Mouse (Mus musculus): ENCODE data around the gene Nat14. TPM values are rescaled to one million over a fixed set of nuclear protein-coding genes. Genes with fewer than 3 reads are reported as not detected.

Nat14 gene
- polyA plus RNA-seq, 1 experiment, result 2.2 TPM

DNA sequence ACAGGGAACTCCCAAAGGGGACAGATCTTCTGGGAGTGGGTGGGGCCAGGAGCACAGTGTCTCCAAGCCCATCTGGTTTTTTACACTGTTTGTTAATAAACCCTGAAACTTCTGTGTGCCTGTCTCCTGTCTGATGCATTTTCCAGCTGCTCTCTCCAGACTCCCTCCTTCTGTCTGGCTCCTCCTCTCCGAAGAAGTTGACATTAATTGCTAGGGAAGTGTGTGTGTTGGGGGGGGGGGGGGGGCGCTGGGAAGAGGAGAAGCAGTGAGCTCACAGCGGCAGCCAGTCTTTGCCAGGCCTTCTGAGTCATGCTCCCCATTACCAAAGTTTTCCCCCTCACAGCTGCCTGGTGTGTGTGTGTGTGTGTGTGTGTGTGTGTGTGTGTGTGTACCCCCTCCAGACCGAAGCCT is 3.1 kb downstream of the Nat14 start:
- no peak for TF ChIP-seq CTCF (IDR thresholded peaks at IDR 0.05; ENCODE audit: low read depth, low read length)
- no peak for TF ChIP-seq POLR2A (IDR thresholded peaks at IDR 0.05; ENCODE audit: insufficient read depth, low read length)
- no peak for TF ChIP-seq EP300 (IDR thresholded peaks at IDR 0.05; ENCODE audit: insufficient read depth, low read depth, low read length)
- Histone ChIP-seq H3K27me3 (ENCODE audit: control insufficient read depth, insufficient read depth, low read length, poor library complexity, severe bottlenecking) (no peaks in the 10 kb centered on the region), H3K9me3 (replicated peaks; ENCODE audit: control insufficient read depth, insufficient read depth, low read length, poor library complexity, severe bottlenecking) (no peaks in the 10 kb centered on the region), H3K4me3 (ENCODE audit: low read depth, low read length) (no peak overlapping the region), H3K27ac (ENCODE audit: insufficient read depth, low read length) (no peak overlapping the region), H3K4me1 (ENCODE audit: control insufficient read depth, insufficient read depth, low read length) (no peaks in the 10 kb centered on the region), H3K36me3 (ENCODE audit: control insufficient read depth, insufficient read depth, low read length, poor library complexity, severe bottlenecking) (no peaks in the 10 kb centered on the region), H3K9ac (ENCODE audit: low read depth, poor library complexity, severe bottlenecking) (no peak overlapping the region)

DNA sequence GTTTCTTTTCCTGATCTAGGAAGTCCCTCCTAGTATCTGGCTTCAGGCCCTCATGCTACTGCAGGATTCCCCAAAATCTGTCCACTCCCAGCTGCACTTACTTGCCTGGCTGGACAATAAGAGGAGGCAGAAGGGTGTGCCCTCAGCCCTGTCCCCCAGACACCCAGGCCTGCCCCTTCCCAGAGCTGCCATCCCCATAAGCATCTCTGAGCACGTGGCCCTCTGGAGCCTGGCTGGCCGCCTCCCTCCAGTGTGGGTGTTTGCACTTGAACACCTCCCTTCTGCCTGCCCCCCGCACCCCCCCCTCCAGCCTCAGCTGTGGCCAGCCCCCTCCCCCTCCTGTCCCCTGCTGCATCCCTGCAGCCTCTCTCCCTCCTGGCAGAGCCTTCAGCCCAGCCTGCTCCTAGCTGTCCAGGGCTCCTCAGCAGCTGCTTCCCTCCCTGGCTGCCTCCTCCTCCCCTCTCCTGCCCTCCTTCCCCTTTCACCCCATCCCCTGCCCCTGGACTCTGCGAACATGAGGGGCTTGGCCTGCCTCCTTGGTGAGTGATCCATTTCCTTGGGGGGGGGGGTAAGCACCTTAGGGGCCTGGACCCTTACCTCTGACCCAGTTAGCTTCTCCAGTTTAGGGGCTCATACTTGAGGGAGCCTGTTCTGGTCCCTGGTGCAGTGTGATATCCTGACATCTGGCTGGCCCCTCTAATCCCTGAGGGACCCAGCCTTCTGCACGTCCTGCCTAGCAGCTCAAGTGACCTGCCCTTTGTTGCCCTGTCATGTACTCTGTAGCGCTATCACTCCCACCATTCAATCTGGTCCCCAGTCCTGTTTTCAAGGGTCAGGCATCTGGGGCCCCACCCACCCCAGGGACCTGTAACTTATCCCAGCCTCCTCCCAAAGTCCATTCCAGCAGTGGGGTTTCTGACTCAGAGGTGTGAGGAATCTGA is 3.9 kb downstream of the Nat14 start, which contains the start of gene Ssc5d:
Gene Ssc5d (plus strand): TSS at position 345 of the 941 bp plus-strand sequence.
- Histone ChIP-seq H3K27ac (ENCODE audit: insufficient read depth, low read length) (no peak within 1 kb of the TSS), H3K9ac (ENCODE audit: low read depth, poor library complexity, severe bottlenecking) (no peak within 1 kb of the TSS), H3K4me3 (ENCODE audit: low read depth, low read length) (no peak within 1 kb of the TSS), H3K9me3 (replicated peaks; ENCODE audit: control insufficient read depth, insufficient read depth, low read length, poor library complexity, severe bottlenecking) (no peaks in the 10 kb centered on the region), H3K4me1 (ENCODE audit: control insufficient read depth, insufficient read depth, low read length) (no peaks in the 10 kb centered on the region), H3K36me3 (ENCODE audit: control insufficient read depth, insufficient read depth, low read length, poor library complexity, severe bottlenecking) (no peaks in the 10 kb centered on the region), H3K27me3 (ENCODE audit: control insufficient read depth, insufficient read depth, low read length, poor library complexity, severe bottlenecking) (no peaks in the 10 kb centered on the region)
- TF ChIP-seq CTCF (IDR thresholded peaks at IDR 0.05; ENCODE audit: low read depth, low read length) (no peak), POLR2A (IDR thresholded peaks at IDR 0.05; ENCODE audit: insufficient read depth, low read length) (no peak), EP300 (IDR thresholded peaks at IDR 0.05; ENCODE audit: insufficient read depth, low read depth, low read length) (no peak)

DNA sequence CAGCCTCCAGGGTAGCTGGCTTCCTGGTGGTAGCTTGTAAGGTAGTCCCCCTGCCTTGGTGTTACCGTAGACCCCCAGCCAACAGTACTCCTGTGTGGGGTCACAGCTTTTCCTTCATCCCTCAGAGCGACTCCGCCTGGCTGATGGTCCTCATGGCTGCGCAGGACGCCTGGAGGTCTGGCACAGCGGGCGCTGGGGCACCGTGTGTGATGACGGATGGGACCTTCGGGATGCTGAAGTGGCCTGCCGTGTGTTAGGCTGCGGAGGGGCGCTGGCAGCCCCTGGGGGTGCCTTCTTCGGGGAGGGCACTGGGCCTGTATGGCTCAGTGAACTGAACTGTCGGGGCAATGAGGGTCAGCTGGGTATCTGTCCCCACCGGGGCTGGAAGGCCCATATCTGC is 5.0 kb downstream of the Nat14 start:
- Histone ChIP-seq H3K4me3 (ENCODE audit: low read depth, low read length) (no peak overlapping the region), H3K36me3 (ENCODE audit: control insufficient read depth, insufficient read depth, low read length, poor library complexity, severe bottlenecking) (no peaks in the 10 kb centered on the region), H3K27ac (ENCODE audit: insufficient read depth, low read length) (no peak overlapping the region), H3K9ac (ENCODE audit: low read depth, poor library complexity, severe bottlenecking) (no peak overlapping the region), H3K27me3 (ENCODE audit: control insufficient read depth, insufficient read depth, low read length, poor library complexity, severe bottlenecking) (no peaks in the 10 kb centered on the region), H3K4me1 (ENCODE audit: control insufficient read depth, insufficient read depth, low read length) (no peaks in the 10 kb centered on the region), H3K9me3 (replicated peaks; ENCODE audit: control insufficient read depth, insufficient read depth, low read length, poor library complexity, severe bottlenecking) (no peaks in the 10 kb centered on the region)
- TF ChIP-seq CTCF (IDR thresholded peaks at IDR 0.05; ENCODE audit: low read depth, low read length) (no peak), EP300 (IDR thresholded peaks at IDR 0.05; ENCODE audit: insufficient read depth, low read depth, low read length) (no peak), POLR2A (IDR thresholded peaks at IDR 0.05; ENCODE audit: insufficient read depth, low read length) (no peak)

DNA sequence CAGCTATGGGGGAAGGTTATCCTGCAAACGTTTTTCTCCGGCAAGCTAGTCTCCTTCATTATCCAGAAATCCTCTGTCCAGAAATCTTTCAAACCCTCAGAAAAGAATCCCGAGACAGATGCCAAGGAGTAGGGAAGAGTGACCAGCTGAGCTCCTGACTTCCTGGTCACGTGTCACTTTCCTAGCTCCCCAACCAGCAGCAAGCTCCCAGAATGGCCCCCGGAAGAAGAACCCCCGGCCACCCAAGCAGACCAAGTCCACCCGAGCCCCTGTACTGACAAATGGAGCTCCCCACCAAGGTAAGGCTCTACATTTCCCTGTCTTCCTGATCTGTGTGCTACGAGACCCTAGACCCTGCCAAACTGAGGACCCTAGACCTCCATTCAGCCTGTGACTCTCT is 5.9 kb downstream of the Nat14 start:
- no peaks in the 10 kb centered on the region for H3K36me3 ChIP-seq (ENCODE audit: control insufficient read depth, insufficient read depth, low read length, poor library complexity, severe bottlenecking)

DNA sequence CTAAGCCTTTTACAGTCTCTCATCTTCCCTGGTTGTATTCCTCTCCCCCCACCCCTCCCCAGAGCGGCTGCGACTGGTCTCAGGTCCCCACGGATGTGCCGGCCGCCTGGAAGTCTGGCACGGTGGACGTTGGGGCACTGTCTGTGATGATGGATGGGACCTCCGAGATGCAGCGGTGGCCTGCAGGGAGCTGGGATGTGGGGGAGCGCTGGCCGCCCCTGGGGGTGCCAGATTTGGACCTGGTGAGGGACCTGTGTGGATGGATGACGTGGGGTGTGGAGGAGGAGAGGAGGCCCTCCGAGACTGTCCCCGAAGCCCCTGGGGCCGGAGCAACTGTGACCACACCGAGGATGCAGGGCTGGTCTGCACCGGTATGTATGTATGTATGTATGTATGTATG is 6.5 kb downstream of the Nat14 start:
- Histone ChIP-seq H3K27me3 (ENCODE audit: control insufficient read depth, insufficient read depth, low read length, poor library complexity, severe bottlenecking) (no peaks in the 10 kb centered on the region), H3K27ac (ENCODE audit: insufficient read depth, low read length) (no peak overlapping the region)
- TF ChIP-seq POLR2A (IDR thresholded peaks at IDR 0.05; ENCODE audit: insufficient read depth, low read length) (no peak), EP300 (IDR thresholded peaks at IDR 0.05; ENCODE audit: insufficient read depth, low read depth, low read length) (no peak)

More for the DNA sequence above, 5.9 kb downstream of the Nat14 start:
- no peak overlapping the region for H3K9ac ChIP-seq (ENCODE audit: low read depth, poor library complexity, severe bottlenecking)
- TF ChIP-seq POLR2A (IDR thresholded peaks at IDR 0.05; ENCODE audit: insufficient read depth, low read length) (no peak), CTCF (IDR thresholded peaks at IDR 0.05; ENCODE audit: low read depth, low read length) (no peak), EP300 (IDR thresholded peaks at IDR 0.05; ENCODE audit: insufficient read depth, low read depth, low read length) (no peak)
- no peak overlapping the region for H3K27ac ChIP-seq (ENCODE audit: insufficient read depth, low read length)
- H3K27me3 ChIP-seq (ENCODE audit: control insufficient read depth, insufficient read depth, low read length, poor library complexity, severe bottlenecking), result no peaks in the 10 kb centered on the region
- H3K4me1 ChIP-seq (ENCODE audit: control insufficient read depth, insufficient read depth, low read length), result no peaks in the 10 kb centered on the region
- no peak overlapping the region for H3K4me3 ChIP-seq (ENCODE audit: low read depth, low read length)
- no peaks in the 10 kb centered on the region for H3K9me3 ChIP-seq (replicated peaks; ENCODE audit: control insufficient read depth, insufficient read depth, low read length, poor library complexity, severe bottlenecking)

DNA sequence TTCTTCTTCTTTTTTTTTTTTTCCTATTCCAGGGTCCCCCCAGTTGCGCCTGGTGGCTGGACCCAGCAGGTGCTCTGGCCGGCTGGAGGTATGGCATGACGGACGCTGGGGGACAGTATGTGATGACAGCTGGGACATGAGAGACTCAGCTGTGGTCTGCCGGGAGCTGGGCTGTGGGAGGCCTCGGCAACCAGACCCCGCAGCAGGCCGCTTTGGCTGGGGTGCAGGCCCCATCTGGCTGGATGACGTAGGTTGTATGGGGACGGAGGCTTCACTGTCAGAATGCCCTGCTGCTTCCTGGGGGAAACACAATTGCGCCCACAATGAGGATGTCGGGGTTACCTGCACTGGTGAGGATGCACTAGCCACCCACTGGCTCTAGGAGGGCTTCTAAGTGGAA is 11.3 kb downstream of the Nat14 start:
- Histone ChIP-seq H3K36me3 (ENCODE audit: control insufficient read depth, insufficient read depth, low read length, poor library complexity, severe bottlenecking) (no peaks in the 10 kb centered on the region), H3K4me1 (ENCODE audit: control insufficient read depth, insufficient read depth, low read length) (no peaks in the 10 kb centered on the region), H3K9ac (ENCODE audit: low read depth, poor library complexity, severe bottlenecking) (no peak overlapping the region), H3K27me3 (ENCODE audit: control insufficient read depth, insufficient read depth, low read length, poor library complexity, severe bottlenecking) (no peaks in the 10 kb centered on the region), H3K4me3 (ENCODE audit: low read depth, low read length) (no peak overlapping the region), H3K9me3 (replicated peaks; ENCODE audit: control insufficient read depth, insufficient read depth, low read length, poor library complexity, severe bottlenecking) (no peaks in the 10 kb centered on the region), H3K27ac (ENCODE audit: insufficient read depth, low read length) (no peak overlapping the region)
- TF ChIP-seq EP300 (IDR thresholded peaks at IDR 0.05; ENCODE audit: insufficient read depth, low read depth, low read length), result no peak
- no peak for TF ChIP-seq CTCF (IDR thresholded peaks at IDR 0.05; ENCODE audit: low read depth, low read length)
- no peak for TF ChIP-seq POLR2A (IDR thresholded peaks at IDR 0.05; ENCODE audit: insufficient read depth, low read length)

More for the DNA sequence above, 6.5 kb downstream of the Nat14 start:
- Histone ChIP-seq H3K9me3 (replicated peaks; ENCODE audit: control insufficient read depth, insufficient read depth, low read length, poor library complexity, severe bottlenecking) (no peaks in the 10 kb centered on the region), H3K9ac (ENCODE audit: low read depth, poor library complexity, severe bottlenecking) (no peak overlapping the region), H3K4me3 (ENCODE audit: low read depth, low read length) (no peak overlapping the region), H3K4me1 (ENCODE audit: control insufficient read depth, insufficient read depth, low read length) (no peaks in the 10 kb centered on the region), H3K36me3 (ENCODE audit: control insufficient read depth, insufficient read depth, low read length, poor library complexity, severe bottlenecking) (no peaks in the 10 kb centered on the region)

Measured in ES-Bruce4 (cell line).